Mouse (Mus musculus) gastrocnemius, postnatal 4 days (tissue): ENCODE results near the gene Egfr. TPM values are rescaled to one million over a fixed set of nuclear protein-coding genes. Genes with fewer than 3 reads are reported as not detected.

Experiments
- DNase-seq, 2 experiments: peaks; one replicate each; pipeline ENCODE4 v3.0.0; 2021 to 2022; ENCODE audit warnings: low spot score in 2 of 2, mixed read lengths in 2 of 2
- total RNA-seq, 2 experiments: library from RNA; stranded (reverse); gene quantifications; 2 replicates each; pipeline ENCODE4 v1.2.3; 2021

The Egfr gene
- total RNA-seq, 2 experiments from 2014 or later, result 32.9 to 40.1 TPM

- DNase-seq, result no peak
Observed at GRCm38 (mm10) chr11:16772717-16773116, 20.7 kb downstream of the Egfr start.

- no peak for DNase-seq
Observed at GRCm38 (mm10) chr11:16776967-16777366, 25.0 kb downstream of the Egfr start.

DNA sequence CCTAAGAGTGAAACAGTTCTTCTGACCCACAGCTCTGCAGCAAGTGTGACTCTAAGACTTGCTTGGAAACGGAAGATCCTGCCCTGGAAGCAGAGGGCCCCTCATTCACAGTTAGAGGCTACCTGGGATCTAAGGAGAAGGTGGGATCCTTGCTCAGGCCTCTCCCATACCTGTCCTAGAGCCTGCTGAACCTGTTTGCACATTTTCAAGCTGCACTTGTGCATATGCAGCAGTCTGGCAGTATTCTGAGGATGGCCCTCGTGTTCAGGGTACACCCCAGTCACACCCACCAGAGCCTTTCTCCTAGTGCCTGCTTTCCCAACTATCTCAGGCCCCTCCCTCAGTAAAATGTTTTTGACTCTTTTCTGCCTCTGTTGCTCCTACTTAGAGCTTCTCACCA is 29.6 kb downstream of the Egfr start:
- DNase-seq, result no peak

DNA sequence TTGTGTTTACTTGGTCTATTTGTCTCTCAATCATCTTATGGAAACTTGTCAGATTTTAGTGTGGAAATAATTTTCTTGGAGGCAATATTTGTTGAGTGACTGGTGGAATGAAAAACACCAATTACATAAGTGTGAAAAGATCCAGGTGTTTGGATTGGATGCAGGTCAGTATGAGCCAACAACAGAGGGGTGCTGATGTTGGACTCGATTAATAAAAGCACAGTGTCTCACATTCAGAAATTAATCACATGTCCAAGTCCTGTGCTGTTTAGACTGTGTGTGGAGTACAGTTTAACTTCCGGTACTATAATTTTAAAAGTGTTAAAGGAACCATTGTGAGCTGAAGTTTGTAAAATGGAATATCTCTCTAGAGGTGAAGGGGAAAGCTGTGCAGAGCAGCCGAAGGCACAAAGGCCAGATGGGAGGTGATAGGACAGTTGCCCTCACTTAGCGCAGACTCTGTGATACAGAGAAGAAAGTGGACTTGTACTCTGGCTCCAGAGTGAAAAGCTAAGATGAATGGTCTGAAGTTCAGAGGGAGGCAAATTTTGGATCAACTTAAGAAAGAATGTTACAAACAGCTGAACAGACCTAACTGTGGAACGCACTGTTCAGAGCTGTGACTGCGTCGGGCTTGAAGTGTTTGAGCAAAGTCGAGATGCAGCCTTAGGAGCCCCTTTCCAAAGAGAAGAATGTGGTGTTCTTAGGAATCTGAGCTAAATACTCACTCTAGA is 32.1 kb downstream of the Egfr start:
- no peak for DNase-seq

GRCm38 (mm10) chr11:16792638-16793585 is 40.9 kb downstream of the Egfr start:
- DNase-seq, result no peak

DNA sequence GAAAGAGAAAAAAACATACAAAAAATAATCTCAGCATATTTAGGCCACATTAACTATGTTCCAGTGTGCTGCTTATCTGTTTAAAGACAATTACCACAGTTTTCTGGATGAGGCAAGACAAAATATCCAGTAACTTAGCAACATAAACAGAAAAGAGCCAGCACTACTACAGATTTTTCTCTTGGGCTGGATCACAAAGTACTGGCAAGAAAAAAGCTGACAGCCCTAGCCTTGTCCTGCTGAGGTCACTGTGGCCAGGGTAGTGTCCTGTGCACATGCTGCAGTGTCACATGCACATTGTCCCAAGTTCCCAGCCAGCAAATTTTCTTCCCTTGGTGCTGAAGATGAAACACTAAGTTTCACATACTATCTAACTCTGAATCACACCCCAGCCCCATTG is 43.0 kb downstream of the Egfr start:
- peak in 1 of 2 experiments; percentile 29 for DNase-seq

DNA sequence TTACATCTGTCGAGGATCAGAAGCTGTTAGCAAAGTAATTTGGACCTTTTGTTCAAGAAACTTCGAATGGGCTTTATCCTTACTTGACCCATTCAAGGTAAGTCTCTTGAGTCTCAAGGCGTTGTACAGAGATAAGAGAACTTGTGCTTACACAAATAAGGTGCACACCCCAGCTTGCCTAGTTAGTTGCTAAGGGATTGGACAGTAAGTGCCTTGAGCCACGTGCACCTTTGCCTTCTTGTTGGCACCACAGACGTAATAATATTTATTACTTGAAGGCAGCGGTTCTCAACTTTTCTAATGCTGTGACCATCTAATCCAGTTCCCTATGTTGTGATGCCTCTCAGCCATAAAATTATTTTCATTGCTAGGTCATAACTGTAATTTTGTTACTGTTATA is 43.5 kb downstream of the Egfr start:
- no peak for DNase-seq

- no peak for DNase-seq
Observed at GRCm38 (mm10) chr11:16797456-16797855, 45.5 kb downstream of the Egfr start.

DNA sequence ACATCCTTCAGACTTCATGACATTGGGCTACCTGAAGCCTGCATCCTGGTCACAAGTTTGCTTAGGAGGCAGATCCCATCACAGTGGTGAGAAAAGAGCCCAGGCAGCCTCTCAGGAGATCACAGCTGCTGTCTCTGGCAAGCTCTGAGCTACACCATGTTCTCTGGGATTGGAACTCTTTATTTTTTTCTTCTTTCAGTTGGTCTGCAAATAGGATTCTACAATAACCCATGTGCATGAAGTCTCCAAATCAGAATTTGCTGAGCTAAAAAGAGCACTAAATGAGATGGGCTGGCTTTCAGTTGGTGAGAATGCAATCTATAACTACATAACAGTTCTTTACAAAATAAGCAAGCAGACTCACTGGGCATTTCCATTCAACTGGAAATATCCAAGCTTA is 46.1 kb downstream of the Egfr start:
- peak in 1 of 2 experiments; percentile 19 for DNase-seq

GRCm38 (mm10) chr11:16800507-16800906 is 48.5 kb downstream of the Egfr start:
- peak in 1 of 2 experiments; percentile 20 for DNase-seq

DNA sequence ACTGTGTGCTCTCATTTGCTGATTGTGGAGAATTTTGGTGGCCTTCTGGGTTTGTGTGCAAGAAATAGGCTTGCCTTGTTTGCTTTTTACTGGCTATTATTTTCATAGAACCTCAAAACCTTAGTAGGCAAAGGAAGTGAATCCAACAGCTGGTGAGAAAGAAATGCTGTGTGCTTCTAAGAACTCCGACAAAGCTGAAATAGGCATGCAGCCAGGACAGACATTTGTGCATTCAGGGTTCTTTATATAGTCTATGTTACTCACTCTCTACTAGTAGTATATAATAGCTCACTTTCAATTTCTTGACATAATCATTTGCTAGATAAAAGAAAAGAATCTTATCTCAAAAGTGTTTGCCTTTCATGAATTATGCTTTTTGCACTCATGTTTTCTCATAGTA is 50.7 kb downstream of the Egfr start:
- DNase-seq, result no peak

GRCm38 (mm10) chr11:16804016-16804415 is 52.0 kb downstream of the Egfr start:
- no peak for DNase-seq

- no peak for DNase-seq
Observed at GRCm38 (mm10) chr11:16805886-16806285, 53.9 kb downstream of the Egfr start.

DNA sequence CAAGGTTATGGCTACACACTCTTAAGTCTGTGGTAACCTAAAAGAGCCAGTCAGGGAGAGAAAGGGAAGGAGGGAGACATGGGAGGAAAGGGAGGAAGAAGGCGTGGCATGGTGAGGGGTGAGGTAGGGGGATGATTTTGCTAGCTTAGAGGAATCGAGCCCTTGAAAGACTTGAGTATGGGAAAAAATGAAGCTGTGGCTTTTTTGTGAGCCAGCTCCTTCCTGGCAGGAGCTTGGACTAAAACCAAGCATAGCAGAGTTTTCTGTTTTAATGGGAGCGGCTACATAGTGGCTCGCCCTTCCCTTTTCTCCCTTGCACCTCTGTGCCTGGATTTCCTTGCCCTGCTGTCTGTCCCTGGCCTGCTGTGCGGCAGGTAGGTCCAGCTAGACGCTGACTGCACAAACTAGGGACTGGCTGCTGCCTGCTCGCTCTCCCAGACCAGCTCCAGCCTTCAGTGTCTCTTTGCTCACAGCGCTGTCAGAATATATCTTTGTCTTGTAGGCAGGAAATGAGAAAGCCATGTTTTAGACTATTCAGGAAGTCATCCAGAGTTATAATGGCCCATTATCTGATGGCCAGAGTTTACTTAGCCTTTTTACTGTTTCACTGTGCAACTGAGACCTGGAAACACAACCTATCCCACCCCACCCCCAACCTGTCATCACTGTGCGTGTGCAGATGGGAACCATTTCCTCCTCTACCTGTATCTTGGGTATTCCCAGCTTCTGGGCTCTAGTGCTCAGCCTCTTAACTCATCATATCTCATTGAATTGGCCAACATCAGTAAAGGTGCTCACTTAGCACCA is 57.4 kb downstream of the Egfr start:
- DNase-seq, result no peak

DNA sequence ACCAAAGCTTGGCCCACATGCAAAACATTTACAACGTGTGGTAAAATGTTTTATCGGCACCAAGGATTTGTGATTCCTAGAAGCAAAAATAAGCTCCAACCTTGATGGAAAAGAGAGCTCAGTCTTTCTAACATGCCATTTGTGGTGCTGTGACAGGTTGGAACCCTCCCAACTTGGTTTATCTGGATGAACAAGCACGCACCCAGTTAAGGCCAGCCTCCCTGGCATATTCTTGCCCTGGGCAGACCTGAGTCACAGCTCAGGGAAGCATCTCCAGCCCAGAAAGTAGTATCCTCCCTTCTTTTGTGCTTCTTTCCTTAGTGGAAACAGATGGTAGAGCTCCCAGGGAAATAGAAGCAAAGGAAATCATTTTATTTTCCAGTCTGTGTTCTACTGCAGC is 58.1 kb downstream of the Egfr start:
- no peak for DNase-seq

DNA sequence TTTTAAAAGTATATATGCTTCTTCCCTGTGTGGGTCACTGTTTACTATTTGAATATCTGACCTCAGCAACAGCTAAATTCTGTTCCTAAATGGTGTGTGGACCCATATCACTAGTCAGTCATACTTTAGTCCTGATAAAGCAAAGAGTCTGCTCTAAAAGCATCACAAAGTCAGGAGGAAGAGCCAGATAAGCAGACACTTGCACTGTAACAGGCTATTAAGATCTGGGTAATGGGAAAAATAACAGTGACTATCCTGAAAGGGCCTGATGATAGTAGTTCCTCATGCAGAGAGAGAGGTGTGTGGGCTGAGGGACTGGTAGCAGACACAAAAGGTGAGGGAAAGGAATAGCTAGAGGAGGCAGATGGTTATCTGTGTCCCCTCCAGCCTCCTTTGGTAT is 61.3 kb downstream of the Egfr start:
- no peak for DNase-seq

DNA sequence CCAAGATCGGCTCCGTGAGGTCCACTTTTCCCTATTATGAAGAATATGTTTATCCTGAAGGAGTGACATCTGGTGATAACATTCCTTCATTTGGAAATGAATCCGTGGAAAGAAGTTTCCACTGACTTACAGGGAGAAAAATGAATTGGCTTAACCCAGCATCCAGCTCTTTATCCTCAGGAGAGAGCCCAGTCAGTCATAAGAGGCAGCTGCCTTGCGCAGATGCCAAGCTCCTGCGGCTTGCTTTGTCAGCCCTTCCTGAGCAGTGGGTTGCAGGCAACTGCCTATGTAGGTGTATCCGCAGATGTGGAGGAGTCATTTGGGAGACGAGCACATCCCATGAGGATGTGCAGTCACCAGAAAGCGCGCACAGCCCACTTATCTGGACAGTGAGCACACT is 64.4 kb downstream of the Egfr start:
- peak in 1 of 2 experiments; percentile 55 for DNase-seq

DNA sequence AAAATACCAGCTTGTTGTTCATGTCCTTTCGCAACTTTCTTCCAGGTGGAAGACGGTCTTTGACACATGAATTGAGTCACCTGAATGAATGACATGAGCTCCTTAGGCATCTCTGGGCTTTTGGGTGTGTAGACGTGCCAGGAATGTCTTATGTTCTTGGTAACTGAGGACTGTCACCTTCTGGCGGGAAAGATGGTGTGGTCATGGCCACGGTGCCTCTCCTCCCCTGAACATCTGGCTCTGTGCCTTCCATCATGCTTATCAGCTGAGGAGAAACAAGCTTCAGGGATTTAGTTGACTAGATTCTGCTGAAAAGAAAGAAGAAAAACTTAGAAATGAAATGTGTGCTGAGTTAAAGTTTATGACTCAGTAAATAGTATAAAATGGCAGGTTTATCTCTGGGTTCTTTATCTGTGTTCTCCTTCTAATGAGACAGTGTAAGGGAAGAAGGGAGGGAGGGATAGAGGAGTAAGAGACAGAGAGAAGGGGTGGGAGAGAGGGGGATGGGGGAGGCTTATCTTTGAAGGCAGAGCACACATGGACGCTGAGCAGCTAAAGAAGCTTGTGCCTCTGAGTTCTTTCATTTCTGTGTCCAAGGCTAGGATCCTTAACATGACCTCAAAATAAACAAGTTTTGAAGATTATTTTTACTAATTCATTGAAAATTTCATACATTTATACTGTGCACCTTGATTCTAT is 65.5 kb downstream of the Egfr start:
- no peak for DNase-seq

- no peak for DNase-seq
Observed at GRCm38 (mm10) chr11:16819424-16819823, 67.4 kb downstream of the Egfr start.

GRCm38 (mm10) chr11:16820138-16820537 is 68.1 kb downstream of the Egfr start:
- DNase-seq, result no peak
